Mouse (Mus musculus): Measurements from ENCODE around the gene Nectin4. TPM values are rescaled to one million over a fixed set of nuclear protein-coding genes. Genes with fewer than 3 reads are reported as not detected.

Gene Nectin4
- polyA plus RNA-seq, 1 experiment: 0.33 TPM

- peak overlapping the region; percentile 87 for H3K27ac ChIP-seq (ENCODE audit: insufficient read depth, low read depth, low read length)
- TF ChIP-seq CTCF (IDR thresholded peaks at IDR 0.05; ENCODE audit: extremely low read depth, insufficient read length, insufficient replicate concordance, low read depth, low read length) (no peak), POLR2A (IDR thresholded peaks at IDR 0.05; ENCODE audit: low read depth, low read length) (no peak)
- peak overlapping the region; percentile 73 for H3K4me3 ChIP-seq (ENCODE audit: low read depth, low read length)
- H3K4me1 ChIP-seq (ENCODE audit: control insufficient read depth, insufficient read depth, insufficient read length, low read length): 0 out of 2 replicates have a peak, but pooled peaks cover 2% of the 10 kb centered on the region
- no peaks in the 10 kb centered on the region for H3K36me3 ChIP-seq (ENCODE audit: control insufficient read depth, insufficient read depth, low read length)
- WGBS: 70% methylated on average over 4 of the region's 4 CpGs
- no peaks in the 10 kb centered on the region for H3K27me3 ChIP-seq (ENCODE audit: control insufficient read depth, insufficient read depth, low read length)
These were observed 20.2 kb downstream of the Nectin4 start for GRCm38 (mm10) chr1:171390101-171390500.

DNA sequence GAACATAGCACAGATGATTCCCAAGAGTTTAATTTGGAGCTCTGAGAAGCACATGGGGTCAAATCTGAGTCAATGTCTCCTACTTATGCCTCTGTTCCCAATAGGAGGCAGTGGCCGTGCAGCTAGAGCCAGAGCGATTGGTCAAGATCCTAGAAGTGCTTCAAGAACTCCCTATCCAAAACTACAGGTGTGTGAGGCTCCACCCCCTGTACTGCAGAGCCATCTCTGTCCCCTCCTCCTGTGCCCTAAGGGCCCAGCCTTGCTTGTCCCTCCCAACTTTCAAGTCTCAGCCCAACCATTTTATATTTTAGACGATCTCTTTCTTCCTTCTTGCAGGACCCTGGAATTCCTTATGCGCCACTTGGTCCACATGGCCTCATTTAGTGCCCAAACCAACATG lies 31.9 kb downstream of the Nectin4 start:
- H3K36me3 ChIP-seq (ENCODE audit: control insufficient read depth, insufficient read depth, low read length): no peaks in the 10 kb centered on the region; the same call in 1 of the 2 replicates
- 80% methylated on average over 4 of the region's 4 CpGs for WGBS
- TF ChIP-seq POLR2A (IDR thresholded peaks at IDR 0.05; ENCODE audit: low read depth, low read length) (no peak), CTCF (IDR thresholded peaks at IDR 0.05; ENCODE audit: extremely low read depth, insufficient read length, insufficient replicate concordance, low read depth, low read length) (no peak)
- no peaks in the 10 kb centered on the region for H3K27me3 ChIP-seq (ENCODE audit: control insufficient read depth, insufficient read depth, low read length)
- H3K4me1 ChIP-seq (ENCODE audit: control insufficient read depth, insufficient read depth, insufficient read length, low read length): no peaks in the 10 kb centered on the region
- no peak overlapping the region for H3K27ac ChIP-seq (ENCODE audit: insufficient read depth, low read depth, low read length)
- no peak overlapping the region for H3K4me3 ChIP-seq (ENCODE audit: low read depth, low read length)

DNA sequence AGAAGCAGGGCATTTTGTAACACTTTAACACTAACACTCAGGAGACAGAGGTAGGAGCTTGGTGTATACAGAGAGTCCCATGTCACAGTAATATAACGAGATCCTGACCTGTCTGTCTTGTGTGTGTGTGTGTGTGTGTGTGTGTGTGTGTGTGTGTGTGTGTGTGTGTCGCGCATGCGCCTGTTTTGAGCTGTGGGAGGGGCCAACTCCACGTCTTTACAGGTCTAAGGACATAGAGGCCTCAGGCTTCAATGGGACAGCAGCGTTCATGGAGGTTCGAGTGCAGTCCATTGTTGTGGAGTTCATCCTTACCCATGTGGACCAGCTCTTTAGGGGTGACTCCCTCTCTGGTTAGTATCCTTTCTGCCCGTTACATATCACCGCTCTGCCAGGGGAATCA lies 33.1 kb downstream of the Nectin4 start:
- Histone ChIP-seq H3K36me3 (ENCODE audit: control insufficient read depth, insufficient read depth, low read length) (no peaks in the 10 kb centered on the region; the same call in 1 of the 2 replicates), H3K27me3 (ENCODE audit: control insufficient read depth, insufficient read depth, low read length) (no peaks in the 10 kb centered on the region), H3K27ac (ENCODE audit: insufficient read depth, low read depth, low read length) (no peak overlapping the region), H3K4me1 (ENCODE audit: control insufficient read depth, insufficient read depth, insufficient read length, low read length) (no peaks in the 10 kb centered on the region), H3K4me3 (ENCODE audit: low read depth, low read length) (no peak overlapping the region)
- WGBS: 81% methylated on average over 9 of the region's 9 CpGs
- no peak for TF ChIP-seq POLR2A (IDR thresholded peaks at IDR 0.05; ENCODE audit: low read depth, low read length)
- TF ChIP-seq CTCF (IDR thresholded peaks at IDR 0.05; ENCODE audit: extremely low read depth, insufficient read length, insufficient replicate concordance, low read depth, low read length): no peak

DNA sequence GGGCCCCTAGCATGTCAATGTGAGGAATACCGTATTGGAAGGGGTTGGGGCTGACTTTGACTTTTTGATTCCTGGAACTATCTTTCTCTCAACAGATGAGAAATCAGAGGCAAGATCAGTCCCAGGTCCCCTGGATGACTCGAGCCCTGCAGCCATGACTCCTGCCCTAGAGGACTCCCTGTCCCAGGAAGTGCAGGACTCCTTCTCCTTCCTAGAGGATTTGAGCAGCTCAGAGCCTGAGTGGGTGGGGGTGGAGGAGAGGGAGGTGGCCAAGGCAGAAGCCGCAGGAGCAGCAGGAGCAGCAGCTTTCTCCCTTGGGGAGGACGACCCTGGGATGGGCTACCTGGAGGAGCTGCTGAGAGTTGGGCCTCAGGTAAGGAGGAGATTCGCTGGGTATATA lies 37.4 kb downstream of the Nectin4 start:
- 74% methylated on average over 5 of the region's 5 CpGs for WGBS

GRCm38 (mm10) chr1:171410231-171410630 lies 40.3 kb downstream of the Nectin4 start:
- 91% methylated on average over 1 of the region's 1 CpGs for WGBS
- no peaks in the 10 kb centered on the region; the same call in 1 of the 2 replicates for H3K4me1 ChIP-seq (ENCODE audit: control insufficient read depth, insufficient read depth, insufficient read length, low read length)
- TF ChIP-seq CTCF (IDR thresholded peaks at IDR 0.05; ENCODE audit: extremely low read depth, insufficient read length, insufficient replicate concordance, low read depth, low read length) (no peak), POLR2A (IDR thresholded peaks at IDR 0.05; ENCODE audit: low read depth, low read length) (no peak)
- no peak overlapping the region for H3K27ac ChIP-seq (ENCODE audit: insufficient read depth, low read depth, low read length)
- H3K4me3 ChIP-seq (ENCODE audit: low read depth, low read length): no peak overlapping the region
- peaks cover 2% of the 10 kb centered on the region for H3K36me3 ChIP-seq (ENCODE audit: control insufficient read depth, insufficient read depth, low read length)
- H3K27me3 ChIP-seq (ENCODE audit: control insufficient read depth, insufficient read depth, low read length): no peaks in the 10 kb centered on the region

More for the DNA sequence above, 37.4 kb downstream of the Nectin4 start:
- H3K27ac ChIP-seq (ENCODE audit: insufficient read depth, low read depth, low read length): no peak overlapping the region
- no peak for TF ChIP-seq CTCF (IDR thresholded peaks at IDR 0.05; ENCODE audit: extremely low read depth, insufficient read length, insufficient replicate concordance, low read depth, low read length)
- no peak for TF ChIP-seq POLR2A (IDR thresholded peaks at IDR 0.05; ENCODE audit: low read depth, low read length)
- no peaks in the 10 kb centered on the region; the same call in 1 of the 2 replicates for H3K36me3 ChIP-seq (ENCODE audit: control insufficient read depth, insufficient read depth, low read length)
- H3K27me3 ChIP-seq (ENCODE audit: control insufficient read depth, insufficient read depth, low read length): no peaks in the 10 kb centered on the region
- H3K4me1 ChIP-seq (ENCODE audit: control insufficient read depth, insufficient read depth, insufficient read length, low read length): no peaks in the 10 kb centered on the region
- H3K4me3 ChIP-seq (ENCODE audit: low read depth, low read length): no peak overlapping the region

DNA sequence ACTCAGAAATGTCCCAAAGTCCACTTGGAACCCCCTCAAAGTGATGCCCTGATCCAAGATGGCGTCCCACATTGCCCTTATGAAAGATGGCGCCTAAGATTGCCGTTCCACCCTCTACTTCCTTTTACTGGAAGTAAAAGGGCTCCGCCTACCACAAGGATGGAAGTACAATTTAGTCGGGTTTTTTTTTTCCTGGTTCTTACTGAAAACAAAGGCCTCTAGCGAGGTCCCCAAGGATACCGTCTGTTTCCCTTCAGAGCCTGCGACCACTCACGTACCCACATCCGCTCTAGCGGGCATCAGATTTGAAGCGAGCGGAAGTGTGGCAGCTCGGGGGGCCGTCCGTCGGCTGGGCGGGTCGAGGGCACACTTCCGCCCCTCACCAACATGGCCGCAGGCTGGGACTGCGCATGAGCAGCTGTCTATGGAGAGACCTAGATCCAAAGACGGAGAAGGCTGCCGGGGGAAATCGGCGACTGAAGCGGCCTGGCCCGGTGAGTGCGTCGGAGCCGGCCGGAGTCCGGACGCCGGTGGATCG lies 41.1 kb downstream of the Nectin4 start, which contains the start of gene Usf1:
Gene Usf1 (plus strand): TSS at position 367 of the 538 bp plus-strand sequence.
- under 1% methylated on average over 36 of the region's 36 CpGs for WGBS
- Histone ChIP-seq H3K36me3 (ENCODE audit: control insufficient read depth, insufficient read depth, low read length) (peaks cover 10% of the 10 kb centered on the region), H3K4me1 (ENCODE audit: control insufficient read depth, insufficient read depth, insufficient read length, low read length) (no peaks in the 10 kb centered on the region; the same call in 1 of the 2 replicates), H3K4me3 (ENCODE audit: low read depth, low read length) (peak within 1 kb of the TSS; percentile 91), H3K27ac (ENCODE audit: insufficient read depth, low read depth, low read length) (peak within 1 kb of the TSS; percentile 89), H3K27me3 (ENCODE audit: control insufficient read depth, insufficient read depth, low read length) (no peaks in the 10 kb centered on the region)
- peak; percentile 19; the same call in 1 of the 2 replicates for TF ChIP-seq CTCF (IDR thresholded peaks at IDR 0.05; ENCODE audit: extremely low read depth, insufficient read length, insufficient replicate concordance, low read depth, low read length)
- TF ChIP-seq POLR2A (IDR thresholded peaks at IDR 0.05; ENCODE audit: low read depth, low read length): peak; percentile 75; the same call in 1 of the 2 replicates

GRCm38 (mm10) chr1:171411492-171411941 lies 41.6 kb downstream of the Nectin4 start:
- H3K4me3 ChIP-seq (ENCODE audit: low read depth, low read length): peak overlapping the region; percentile 91
- no peaks in the 10 kb centered on the region for H3K27me3 ChIP-seq (ENCODE audit: control insufficient read depth, insufficient read depth, low read length)
- H3K36me3 ChIP-seq (ENCODE audit: control insufficient read depth, insufficient read depth, low read length): peaks cover 13% of the 10 kb centered on the region
- peak overlapping the region; percentile 89 for H3K27ac ChIP-seq (ENCODE audit: insufficient read depth, low read depth, low read length)
- TF ChIP-seq CTCF (IDR thresholded peaks at IDR 0.05; ENCODE audit: extremely low read depth, insufficient read length, insufficient replicate concordance, low read depth, low read length) (no peak), POLR2A (IDR thresholded peaks at IDR 0.05; ENCODE audit: low read depth, low read length) (no peak)
- no peaks in the 10 kb centered on the region; the same call in 1 of the 2 replicates for H3K4me1 ChIP-seq (ENCODE audit: control insufficient read depth, insufficient read depth, insufficient read length, low read length)
- WGBS: under 1% methylated on average over 39 of the region's 39 CpGs
